Mouse (Mus musculus) bone marrow macrophage, adult 2 months (primary cell): ENCODE measurements around the gene Rpap3. TPM values are rescaled to one million over a fixed set of nuclear protein-coding genes. Genes with fewer than 3 reads are reported as not detected.

Source experiments
- H3K27ac ChIP-seq: 2 replicates; pipeline ENCODE4 v1.5.1; 2012; ENCODE audit warnings: low read depth, low read length; ENCODE audit not compliant: insufficient read depth
- H3K4me1 ChIP-seq: 2 replicates; pipeline ENCODE4 v1.6.1; 2012; ENCODE audit warnings: low read length; ENCODE audit not compliant: control insufficient read depth, insufficient read depth
- H3K4me3 ChIP-seq: 2 replicates; pipeline ENCODE4 v1.5.1; 2012; ENCODE audit warnings: mild to moderate bottlenecking, low read length, moderate library complexity; ENCODE audit not compliant: insufficient read depth
- CTCF ChIP-seq: IDR thresholded peaks from 2 replicates; pipeline ENCODE4 v1.5.1; 2012; ENCODE audit warnings: low read depth, mild to moderate bottlenecking, low read length, moderate library complexity
- POLR2A ChIP-seq: IDR thresholded peaks from 2 replicates; pipeline ENCODE4 v1.6.1; 2012; ENCODE audit warnings: mild to moderate bottlenecking, low read depth, low read length, borderline replicate concordance
- polyA plus RNA-seq: library from polyadenylated mRNA; stranded (reverse); fragments of >200 nt; gene quantifications from 2 replicates; pipeline ENCODE4 v1.2.4, GENCODE M21; 2012; ENCODE audit not compliant: missing spikeins, insufficient read depth, insufficient read length

Gene Rpap3
- polyA plus RNA-seq, result 9.9 and 10.4 TPM in 2 replicates

- H3K27ac ChIP-seq, result no peak within 1 kb of the TSS
- H3K4me3 ChIP-seq, result peak within 1 kb of the TSS; percentile 90
- H3K4me1 ChIP-seq, result peaks cover 2% of the 10 kb centered on the region; the same call in 1 of the 2 replicates
- TF ChIP-seq CTCF, result no peak
- TF ChIP-seq POLR2A, result no peak
These were observed at the start of gene Rpap3 for GRCm38 (mm10) chr15:97705211-97706050. TSS of gene Rpap3 (minus strand) at chr15:97705825.

DNA sequence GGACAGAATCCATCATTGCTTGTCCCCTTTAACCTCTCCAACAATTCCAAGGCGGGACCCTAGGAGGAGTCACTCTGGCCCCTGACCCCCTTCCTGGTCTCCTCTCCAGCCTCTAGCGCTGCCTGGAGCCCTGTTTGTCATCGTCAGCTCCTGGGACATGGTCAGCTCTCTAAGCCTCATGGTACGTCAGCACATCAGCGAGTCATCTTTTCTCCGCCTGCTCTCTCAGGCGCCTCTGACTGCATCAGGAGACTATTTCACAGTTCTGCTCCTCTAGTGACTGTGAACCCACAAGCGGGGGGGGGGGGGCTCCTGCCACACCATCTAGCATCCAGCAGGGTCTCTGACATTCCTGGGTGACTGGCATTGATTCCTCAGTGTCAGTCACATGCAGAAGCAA, 49.7 kb upstream of the Rpap3 start:
- Histone ChIP-seq H3K27ac (no peak overlapping the region), H3K4me1 (peaks cover 18% of the 10 kb centered on the region), H3K4me3 (no peak overlapping the region)
- TF ChIP-seq POLR2A, result no peak
- no peak for TF ChIP-seq CTCF

- TF ChIP-seq CTCF (no peak), POLR2A (no peak)
- Histone ChIP-seq H3K4me3 (no peak overlapping the region), H3K4me1 (peaks cover 10% of the 10 kb centered on the region), H3K27ac (no peak overlapping the region)
These were observed 48.9 kb upstream of the Rpap3 start for GRCm38 (mm10) chr15:97754476-97754875.

DNA sequence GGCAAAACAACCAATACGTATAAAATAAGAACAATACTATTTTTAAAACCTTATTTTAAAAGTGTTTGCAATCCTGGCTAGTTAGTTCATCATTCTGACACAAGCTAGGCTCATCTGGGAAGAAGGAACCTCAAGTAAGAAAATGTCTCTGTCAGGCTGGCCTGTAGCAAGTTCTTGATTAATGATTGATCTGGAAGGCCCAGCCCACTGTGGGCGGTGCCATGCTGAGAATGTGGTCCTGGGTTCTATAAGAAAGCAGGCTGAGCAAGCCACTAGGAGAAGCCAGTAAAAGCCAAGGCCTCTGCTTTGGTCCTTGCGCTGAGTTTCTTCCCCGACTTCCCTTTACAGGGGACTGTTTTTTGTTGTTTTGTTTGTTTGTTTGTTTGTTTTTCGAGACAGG, 46.9 kb upstream of the Rpap3 start:
- Histone ChIP-seq H3K4me1 (peaks cover 7% of the 10 kb centered on the region; the same call in 1 of the 2 replicates), H3K27ac (no peak overlapping the region), H3K4me3 (no peak overlapping the region)
- TF ChIP-seq POLR2A, result no peak
- no peak for TF ChIP-seq CTCF

DNA sequence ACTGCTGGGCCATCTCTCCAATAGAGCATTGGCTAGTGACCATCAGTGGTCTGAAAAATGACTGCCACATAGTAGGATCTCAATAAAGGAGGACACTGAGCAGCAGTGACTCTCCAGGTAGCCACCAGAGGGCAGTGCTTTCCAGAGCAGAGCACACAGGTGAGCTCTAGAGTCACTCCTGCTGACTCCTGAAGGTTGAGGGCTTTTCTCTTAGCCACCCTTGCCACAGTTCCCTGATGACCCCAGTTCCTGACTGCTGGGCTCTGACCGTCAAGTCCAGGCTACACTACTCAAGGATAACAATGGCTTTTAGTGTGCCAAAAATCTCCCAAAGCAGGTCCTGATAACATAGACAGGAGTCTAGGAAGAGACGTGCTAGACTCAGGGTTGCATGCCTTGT, 46.1 kb upstream of the Rpap3 start:
- H3K27ac ChIP-seq, result no peak overlapping the region
- H3K4me1 ChIP-seq, result peaks cover 7% of the 10 kb centered on the region; the same call in 1 of the 2 replicates
- H3K4me3 ChIP-seq, result no peak overlapping the region
- TF ChIP-seq CTCF (no peak), POLR2A (no peak)

DNA sequence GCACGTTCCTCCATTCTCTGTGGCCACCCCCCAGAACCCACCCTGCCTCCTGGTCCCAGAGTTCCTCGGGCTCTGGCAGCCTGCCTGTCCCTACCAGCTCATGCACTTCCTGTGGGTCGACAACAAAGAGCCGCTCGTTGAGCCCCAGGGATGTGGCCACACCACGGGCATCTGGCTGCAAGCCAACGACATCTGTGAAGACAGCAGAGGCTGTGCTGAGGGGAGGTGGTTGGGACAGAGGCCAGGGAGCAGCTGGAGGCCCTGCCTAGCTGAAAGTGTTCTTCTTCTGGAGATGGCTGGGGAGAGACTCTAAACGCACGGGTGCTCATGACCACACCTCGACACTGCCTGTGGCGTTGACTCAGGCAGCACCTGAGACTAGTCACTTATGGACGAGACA, 45.1 kb upstream of the Rpap3 start:
- H3K4me3 ChIP-seq, result no peak overlapping the region
- H3K4me1 ChIP-seq, result peaks cover 7% of the 10 kb centered on the region; the same call in 1 of the 2 replicates
- no peak overlapping the region for H3K27ac ChIP-seq
- TF ChIP-seq POLR2A (no peak), CTCF (no peak)

GRCm38 (mm10) chr15:97749841-97750240, 44.2 kb upstream of the Rpap3 start:
- Histone ChIP-seq H3K4me3 (no peak overlapping the region), H3K27ac (no peak overlapping the region), H3K4me1 (peaks cover 7% of the 10 kb centered on the region; the same call in 1 of the 2 replicates)
- TF ChIP-seq POLR2A, result no peak
- no peak for TF ChIP-seq CTCF

DNA sequence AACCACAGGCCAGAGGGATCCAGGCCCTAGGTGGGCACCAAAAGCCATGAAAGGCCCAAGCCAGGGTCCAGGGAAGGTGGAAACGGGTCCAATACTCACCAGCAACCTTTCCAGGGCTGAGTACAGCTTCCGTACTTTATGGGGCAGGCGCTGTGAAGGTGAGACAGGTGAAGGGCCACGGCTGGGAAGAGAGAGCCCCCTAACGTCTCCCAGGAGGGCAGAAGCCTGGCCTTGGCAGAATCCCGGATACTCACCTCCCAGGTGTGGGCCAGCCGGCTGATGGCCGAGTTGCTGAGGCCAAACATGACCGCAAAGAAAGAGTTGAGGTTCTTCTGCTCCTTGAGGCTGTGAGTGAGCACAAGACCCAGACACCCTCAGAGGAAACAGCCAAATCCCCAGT, 43.8 kb upstream of the Rpap3 start:
- peaks cover 7% of the 10 kb centered on the region; the same call in 1 of the 2 replicates for H3K4me1 ChIP-seq
- no peak overlapping the region for H3K4me3 ChIP-seq
- TF ChIP-seq POLR2A (no peak), CTCF (no peak)
- H3K27ac ChIP-seq, result no peak overlapping the region

DNA sequence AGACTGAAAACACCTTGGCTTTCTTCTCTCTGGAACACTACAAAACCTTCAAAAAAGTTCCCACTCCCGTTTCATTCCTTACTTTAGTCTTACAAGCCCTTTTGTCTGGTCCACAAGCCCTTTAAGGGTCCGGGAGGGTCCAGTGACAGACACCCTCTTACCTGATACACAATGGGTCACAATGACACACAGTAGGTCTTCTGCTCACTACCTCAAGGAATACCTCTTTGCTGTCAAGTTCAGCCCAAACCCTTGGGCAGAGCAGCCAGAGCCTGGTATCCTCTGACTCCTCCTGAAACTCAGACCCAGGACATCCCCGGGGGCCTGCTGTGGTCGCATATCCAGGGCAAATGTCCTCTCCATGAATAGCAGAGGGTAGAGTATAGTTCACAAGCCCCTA, 43.3 kb upstream of the Rpap3 start:
- Histone ChIP-seq H3K4me3 (no peak overlapping the region), H3K4me1 (peaks cover 7% of the 10 kb centered on the region; the same call in 1 of the 2 replicates), H3K27ac (no peak overlapping the region)
- TF ChIP-seq POLR2A (no peak), CTCF (no peak)

DNA sequence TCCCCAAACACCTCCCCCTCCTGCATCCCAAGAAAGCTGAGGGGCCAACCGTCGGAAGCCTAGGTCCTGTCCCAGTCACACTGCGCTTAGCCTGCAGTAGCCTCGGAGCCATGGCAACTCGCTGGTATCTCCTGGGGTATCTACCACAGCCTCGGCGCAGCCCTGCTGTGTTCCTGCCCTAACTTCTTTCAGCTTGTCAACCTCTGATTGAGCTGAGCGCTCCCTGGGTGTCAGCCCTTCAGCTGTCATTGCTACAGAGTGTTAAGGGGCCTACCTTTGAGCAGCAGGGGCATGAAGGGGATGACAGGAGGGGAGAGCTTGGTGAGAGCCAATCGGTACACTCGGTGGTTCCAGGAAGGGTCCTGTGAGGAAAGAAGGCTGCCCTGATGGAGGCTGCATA, 42.7 kb upstream of the Rpap3 start:
- TF ChIP-seq POLR2A (no peak), CTCF (no peak)
- Histone ChIP-seq H3K4me3 (no peak overlapping the region), H3K4me1 (peaks cover 7% of the 10 kb centered on the region; the same call in 1 of the 2 replicates), H3K27ac (no peak overlapping the region)

DNA sequence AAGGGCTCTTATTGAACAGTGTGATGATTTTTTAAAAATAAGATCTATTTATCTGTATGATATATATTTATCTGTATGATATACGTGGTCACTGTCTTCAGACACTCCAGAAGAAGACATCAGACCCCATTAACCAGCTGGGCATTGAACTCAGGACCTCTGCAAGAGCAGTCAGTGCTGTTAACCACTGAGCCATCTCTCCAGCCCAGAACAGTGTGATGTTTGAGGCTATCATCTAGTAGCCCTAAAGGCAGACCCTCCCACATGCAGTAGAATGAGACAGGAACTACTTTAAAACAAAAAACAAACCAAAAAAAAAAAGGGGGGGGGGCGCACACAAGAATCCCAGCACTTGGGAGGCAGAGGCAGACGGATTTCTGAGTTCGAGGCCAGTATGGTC, 41.9 kb upstream of the Rpap3 start:
- H3K4me1 ChIP-seq, result peaks cover 7% of the 10 kb centered on the region; the same call in 1 of the 2 replicates
- no peak for TF ChIP-seq CTCF
- TF ChIP-seq POLR2A, result no peak
- no peak overlapping the region for H3K27ac ChIP-seq
- H3K4me3 ChIP-seq, result no peak overlapping the region
